Mouse (Mus musculus) CH12.LX (cell line): ENCODE measurements around the gene Rnf144b. TPM values are rescaled to one million over a fixed set of nuclear protein-coding genes. Genes with fewer than 3 reads are reported as not detected.
A peak's percentile ranks its signal among the peaks of the same experiment; 100 is the strongest.

Source experiments
- DNase-seq: peaks from one replicate; pipeline ENCODE4 v3.0.0-alpha.2; 2013; ENCODE audit errors: extremely low read depth
- H3K27ac ChIP-seq: 2 replicates; pipeline ENCODE4 v1.5.1; 2012; ENCODE audit warnings: low read depth, mild to moderate bottlenecking, control low read depth, moderate library complexity; ENCODE audit not compliant: insufficient read depth
- H3K27me3 ChIP-seq: replicated peaks from 2 replicates; pipeline ENCODE3; 2012; ENCODE audit warnings: inconsistent platforms
- H3K36me3 ChIP-seq, 2 experiments: replicated peaks in 1 of 2; 2 replicates each; pipeline versions ENCODE3 to v1.6.1; 2012; ENCODE audit warnings: inconsistent platforms in 1 of 2, low read length in 1 of 2, mild to moderate bottlenecking in 1 of 2, mixed read lengths in 1 of 2, moderate library complexity in 1 of 2; ENCODE audit not compliant: control insufficient read depth in 1 of 2, insufficient read depth in 1 of 2
- H3K4me1 ChIP-seq, 2 experiments: 2 replicates each; pipeline ENCODE4 v1.6.1; 2012; ENCODE audit warnings: inconsistent platforms in 1 of 2, moderate library complexity in 1 of 2; ENCODE audit not compliant: insufficient read depth in 2 of 2, control insufficient read depth in 1 of 2
- H3K4me2 ChIP-seq: 2 replicates; pipeline ENCODE4 v1.6.1; 2012; ENCODE audit warnings: low read depth, mild to moderate bottlenecking, control low read depth; ENCODE audit not compliant: poor library complexity, insufficient read depth, severe bottlenecking
- H3K4me3 ChIP-seq, 3 experiments: fragments of 150-350 bp in 1 of 3; sonication (generic) in 1 of 3; replicated peaks in 1 of 3; 2 replicates each; pipeline versions ENCODE3 to v1.5.1; 2011 to 2012; ENCODE audit warnings: low read depth in 2 of 3, low read length in 2 of 3, mild to moderate bottlenecking in 2 of 3, moderate library complexity in 2 of 3, control low read depth in 1 of 3, improper control_type of control experiment in 1 of 3, inconsistent platforms in 1 of 3, mixed read lengths in 1 of 3; ENCODE audit not compliant: poor library complexity in 1 of 3
- H3K79me2 ChIP-seq: replicated peaks from 2 replicates; pipeline ENCODE4 v1.6.1; 2012; ENCODE audit warnings: mild to moderate bottlenecking, moderate library complexity; ENCODE audit not compliant: control insufficient read depth, poor library complexity, insufficient read depth, severe bottlenecking; ENCODE audit errors: extremely low read depth
- H3K9ac ChIP-seq: 2 replicates; pipeline ENCODE4 v1.6.1; 2012; ENCODE audit warnings: low read depth, mild to moderate bottlenecking, control low read depth, moderate library complexity; ENCODE audit not compliant: insufficient read depth
- H3K9me3 ChIP-seq: replicated peaks from 2 replicates; pipeline ENCODE3; 2012; ENCODE audit warnings: low read length, inconsistent platforms, mixed read lengths
- BHLHE40 ChIP-seq: IDR thresholded peaks from 2 replicates; pipeline ENCODE4 v1.6.1; 2011; ENCODE audit warnings: mild to moderate bottlenecking, low read depth, low read length, improper control_type of control experiment
- CHD1 ChIP-seq: IDR thresholded peaks from 2 replicates; pipeline ENCODE4 v1.6.1; 2012; ENCODE audit warnings: low read depth, low read length, improper control_type of control experiment, inconsistent platforms
- CHD2 ChIP-seq: IDR thresholded peaks from 2 replicates; pipeline ENCODE4 v1.6.1; 2011; ENCODE audit warnings: low read length, improper control_type of control experiment
- CTCF ChIP-seq, 2 experiments: IDR thresholded peaks in 1 of 2; conservative IDR thresholded peaks in 1 of 2; 2 replicates each; pipeline ENCODE4 v1.5.1; 2011 to 2012; ENCODE audit warnings: low read depth in 2 of 2, low read length in 2 of 2, improper control_type of control experiment in 1 of 2, inconsistent platforms in 1 of 2, mild to moderate bottlenecking in 1 of 2, moderate library complexity in 1 of 2
- E2F4 ChIP-seq: IDR thresholded peaks from 2 replicates; pipeline ENCODE4 v1.6.1; 2011; ENCODE audit warnings: low read depth, low read length, improper control_type of control experiment; ENCODE audit not compliant: insufficient replicate concordance
- ELF1 ChIP-seq: IDR thresholded peaks from 2 replicates; pipeline ENCODE4 v1.6.1; 2014; ENCODE audit warnings: low read depth, mild to moderate bottlenecking, inconsistent platforms, low read length, improper control_type of control experiment
- EP300 ChIP-seq: IDR thresholded peaks from 2 replicates; pipeline ENCODE4 v1.6.1; 2011; ENCODE audit warnings: low read length, improper control_type of control experiment
- ETS1 ChIP-seq: conservative IDR thresholded peaks from 2 replicates; pipeline ENCODE4 v1.6.1; 2012; ENCODE audit warnings: low read depth, mild to moderate bottlenecking, inconsistent platforms, low read length, improper control_type of control experiment, moderate library complexity
- GABPA ChIP-seq: IDR thresholded peaks from 2 replicates; pipeline ENCODE4 v1.6.1; 2012; ENCODE audit warnings: low read depth, low read length, improper control_type of control experiment, inconsistent platforms; ENCODE audit not compliant: insufficient replicate concordance
- HCFC1 ChIP-seq: IDR thresholded peaks from 2 replicates; pipeline ENCODE4 v1.6.1; 2012; ENCODE audit warnings: low read depth, mild to moderate bottlenecking, inconsistent platforms, low read length, improper control_type of control experiment
- IRF4 ChIP-seq: IDR thresholded peaks from 2 replicates; pipeline ENCODE4 v1.6.1; 2014; ENCODE audit warnings: low read depth, mild to moderate bottlenecking, inconsistent platforms, low read length, improper control_type of control experiment
- JUN ChIP-seq: IDR thresholded peaks from 2 replicates; pipeline ENCODE4 v1.6.1; 2011; ENCODE audit warnings: low read depth, mild to moderate bottlenecking, low read length, improper control_type of control experiment, moderate library complexity; ENCODE audit not compliant: insufficient read depth
- JUND ChIP-seq: conservative IDR thresholded peaks from 2 replicates; pipeline ENCODE4 v1.6.1; 2011; ENCODE audit warnings: low read depth, low read length, improper control_type of control experiment
- KAT2A ChIP-seq: IDR thresholded peaks from 2 replicates; pipeline ENCODE4 v1.6.1; 2012; ENCODE audit warnings: low read length, improper control_type of control experiment, inconsistent platforms; ENCODE audit not compliant: insufficient replicate concordance
- MAFK ChIP-seq: IDR thresholded peaks from 2 replicates; pipeline ENCODE4 v1.6.1; 2011; ENCODE audit warnings: low read length, improper control_type of control experiment; ENCODE audit not compliant: insufficient replicate concordance
- MAX ChIP-seq: IDR thresholded peaks from 2 replicates; pipeline ENCODE4 v1.6.1; 2011; ENCODE audit warnings: low read length, improper control_type of control experiment
- MAZ ChIP-seq: IDR thresholded peaks from 2 replicates; pipeline ENCODE4 v1.6.1; 2012; ENCODE audit warnings: low read depth, mild to moderate bottlenecking, inconsistent platforms, low read length, improper control_type of control experiment, moderate library complexity
- MEF2A ChIP-seq: IDR thresholded peaks from 2 replicates; pipeline ENCODE4 v1.6.1; 2014; ENCODE audit warnings: low read depth, mild to moderate bottlenecking, inconsistent platforms, low read length, improper control_type of control experiment, borderline replicate concordance
- MXI1 ChIP-seq: IDR thresholded peaks from 2 replicates; pipeline ENCODE4 v1.6.1; 2011; ENCODE audit warnings: mild to moderate bottlenecking, low read depth, low read length, improper control_type of control experiment
- MYC ChIP-seq: IDR thresholded peaks from 2 replicates; pipeline ENCODE4 v1.6.1; 2011; ENCODE audit warnings: low read depth, mild to moderate bottlenecking, improper control_type of control experiment, low read length
- NELFE ChIP-seq: IDR thresholded peaks from 2 replicates; pipeline ENCODE4 v1.6.1; 2011; ENCODE audit warnings: low read depth, low read length, improper control_type of control experiment
- NRF1 ChIP-seq: IDR thresholded peaks from 2 replicates; pipeline ENCODE4 v1.6.1; 2014; ENCODE audit warnings: low read depth, mild to moderate bottlenecking, inconsistent platforms, low read length, improper control_type of control experiment, moderate library complexity
- PAX5 ChIP-seq: IDR thresholded peaks from 2 replicates; pipeline ENCODE4 v1.6.1; 2012; ENCODE audit warnings: low read length, inconsistent platforms, mixed read lengths
- POLR2A ChIP-seq: IDR thresholded peaks from 2 replicates; pipeline ENCODE4 v1.6.1; 2011; ENCODE audit warnings: low read depth, mild to moderate bottlenecking, improper control_type of control experiment, low read length
- POLR2AphosphoS2 ChIP-seq: IDR thresholded peaks from 2 replicates; pipeline ENCODE4 v1.6.1; 2011; ENCODE audit warnings: low read depth, low read length, improper control_type of control experiment
- RAD21 ChIP-seq: IDR thresholded peaks from 2 replicates; pipeline ENCODE4 v1.6.1; 2011; ENCODE audit warnings: low read depth, mild to moderate bottlenecking, low read length, improper control_type of control experiment, moderate library complexity
- RCOR1 ChIP-seq: conservative IDR thresholded peaks from 2 replicates; pipeline ENCODE4 v1.6.1; 2012; ENCODE audit warnings: low read depth, mild to moderate bottlenecking, inconsistent platforms, low read length, improper control_type of control experiment
- SIN3A ChIP-seq: IDR thresholded peaks from 2 replicates; pipeline ENCODE4 v1.6.1; 2012; ENCODE audit warnings: low read length, improper control_type of control experiment, inconsistent platforms
- SMC3 ChIP-seq: IDR thresholded peaks from 2 replicates; pipeline ENCODE4 v1.6.1; 2011; ENCODE audit warnings: low read depth, low read length, improper control_type of control experiment
- TBP ChIP-seq: conservative IDR thresholded peaks from 2 replicates; pipeline ENCODE4 v1.6.1; 2011; ENCODE audit warnings: low read depth, low read length, improper control_type of control experiment
- TCF12 ChIP-seq: IDR thresholded peaks from 2 replicates; pipeline ENCODE4 v1.6.1; 2014; ENCODE audit warnings: low read depth, mild to moderate bottlenecking, inconsistent platforms, low read length, improper control_type of control experiment
- UBTF ChIP-seq: IDR thresholded peaks from 2 replicates; pipeline ENCODE4 v1.6.1; 2012; ENCODE audit warnings: low read depth, mild to moderate bottlenecking, inconsistent platforms, low read length, improper control_type of control experiment, moderate library complexity
- USF1 ChIP-seq: IDR thresholded peaks from 2 replicates; pipeline ENCODE4 v1.6.1; 2014; ENCODE audit warnings: low read depth, mild to moderate bottlenecking, inconsistent platforms, low read length, improper control_type of control experiment
- USF2 ChIP-seq: conservative IDR thresholded peaks from 2 replicates; pipeline ENCODE4 v1.6.1; 2011; ENCODE audit warnings: low read depth, low read length, improper control_type of control experiment
- ZC3H11A ChIP-seq: IDR thresholded peaks from 2 replicates; pipeline ENCODE4 v1.6.1; 2012; ENCODE audit warnings: low read depth, mild to moderate bottlenecking, inconsistent platforms, low read length, improper control_type of control experiment
- ZKSCAN1 ChIP-seq: IDR thresholded peaks from 2 replicates; pipeline ENCODE4 v1.6.1; 2012; ENCODE audit warnings: low read depth, inconsistent platforms, low read length, improper control_type of control experiment, borderline replicate concordance
- ZMIZ1 ChIP-seq: IDR thresholded peaks from 2 replicates; pipeline ENCODE4 v1.6.1; 2012; ENCODE audit warnings: low read depth, mild to moderate bottlenecking, inconsistent platforms, low read length, improper control_type of control experiment
- ZNF384 ChIP-seq: IDR thresholded peaks from 2 replicates; pipeline ENCODE4 v1.6.1; 2012; ENCODE audit warnings: low read depth, low read length, improper control_type of control experiment, inconsistent platforms
- dilution Hi-C: fragments of 300-500 bp; cut with MboI; formaldehyde crosslinking; loops from 2 replicates; pipeline ENCODE4 v1.14.3; 2020; ENCODE audit warnings: low sequenced_read_pairs; ENCODE audit not compliant: extremely low pct_unique_long_range_greater_than_20kb, extremely low pct_ligation_motif_present
- in situ Hi-C: fragments of 300-500 bp; cut with MboI; formaldehyde crosslinking; loops from 3 replicates; pipeline ENCODE4 v1.14.3; 2019; ENCODE audit warnings: low sequenced_read_pairs, low pct_ligation_motif_present, low pct_unique_long_range_greater_than_20kb, mixed read lengths
- polyA plus RNA-seq: library from polyadenylated mRNA; unstranded; fragments of >175 nt; gene quantifications from 2 replicates; pipeline ENCODE4 v1.2.1, GENCODE M21; 2012; ENCODE audit warnings: low read depth; ENCODE audit not compliant: insufficient read length
- total RNA-seq, 2 experiments: library from RNA; depleted of rRNA; stranded (reverse); fragments of 300-350 nt in 1 of 2; fragments of >200 nt in 1 of 2; gene quantifications; 2 replicates each; pipeline ENCODE4 v1.2.3; 2012 to 2014

Rnf144b gene
- total and polyA plus RNA-seq, 3 experiments: not detected

GRCm38 (mm10) chr13:47104856-47105541 is 17.5 kb upstream of the Rnf144b start:
- in situ Hi-C loops (no loop called here), dilution Hi-C loops (no loop called here)
- peak overlapping the region; percentile 79 for H3K4me2 ChIP-seq
- H3K9ac ChIP-seq: peak overlapping the region; percentile 82
- H3K27ac ChIP-seq: peak overlapping the region; percentile 86; the same call in 1 of the 2 replicates
- peak; percentile 82 for DNase-seq
- H3K4me1 ChIP-seq: peaks cover 0 to 31% of the 10 kb centered on the region in 2 experiments; a peak in 3 of 4 replicates
- H3K27me3 ChIP-seq: peaks cover 3% of the 10 kb centered on the region
- H3K79me2 ChIP-seq: peaks cover 22% of the 10 kb centered on the region
- peaks cover 5 to 26% of the 10 kb centered on the region in 2 experiments for H3K36me3 ChIP-seq
- TF ChIP-seq ZKSCAN1: no peak
- no peak for TF ChIP-seq CTCF (conservative IDR thresholded peaks at IDR 0.05 in 1 of 2, IDR thresholded peaks at IDR 0.05 in 1 of 2; ENCODE audit: low read depth in 2 of 2, low read length in 2 of 2)
- no peak for TF ChIP-seq MAZ
- peak; percentile 97 for TF ChIP-seq IRF4
- TF ChIP-seq JUN: peak; percentile 38; the same call in 1 of the 2 replicates
- no peak for TF ChIP-seq USF1
- no peak; the same call in 1 of the 2 replicates for TF ChIP-seq CHD1
- TF ChIP-seq MAX: peak; percentile 27; the same call in 1 of the 2 replicates
- no peak for TF ChIP-seq E2F4
- TF ChIP-seq CHD2: peak; percentile 85
- no peak for TF ChIP-seq USF2
- TF ChIP-seq ZMIZ1: no peak
- peak; percentile 58 for TF ChIP-seq SIN3A
- no peak for TF ChIP-seq KAT2A
- no peak for TF ChIP-seq NRF1
- peak; percentile 27; the same call in 1 of the 2 replicates for TF ChIP-seq POLR2A
- 0 out of 2 replicates have a peak, but pooled peaks have one; percentile 30 for TF ChIP-seq TCF12
- peak; percentile 81 for TF ChIP-seq BHLHE40
- no peak for TF ChIP-seq RAD21
- peak; percentile 89 for TF ChIP-seq MEF2A
- no peak for TF ChIP-seq ELF1
- TF ChIP-seq ETS1: peak; percentile 80
- no peak for TF ChIP-seq PAX5
- TF ChIP-seq UBTF: no peak
- TF ChIP-seq POLR2AphosphoS2: no peak
- no peak for TF ChIP-seq ZC3H11A
- no peak for TF ChIP-seq JUND
- peak; percentile 7; the same call in 1 of the 2 replicates for TF ChIP-seq ZNF384
- TF ChIP-seq MAFK: peak; percentile 91
- no peak for TF ChIP-seq TBP
- peak; percentile 29; the same call in 1 of the 2 replicates for TF ChIP-seq HCFC1
- TF ChIP-seq MXI1: peak; percentile 32; the same call in 1 of the 2 replicates
- no peak for TF ChIP-seq SMC3
- TF ChIP-seq GABPA: no peak
- TF ChIP-seq EP300: peak; percentile 78
- no peak for TF ChIP-seq NELFE
- peak; percentile 82; the same call in 1 of the 2 replicates for TF ChIP-seq MYC
- TF ChIP-seq RCOR1: peak; percentile 89
- no peaks in the 10 kb centered on the region for H3K9me3 ChIP-seq
- H3K4me3 ChIP-seq: peak overlapping the region; percentile 71 to 95 (median 81)
